Mouse (Mus musculus): ENCODE data around the gene Cpsf4l.
"Not testable (repeated sequence)": the region's sequence is repeated elsewhere in the genome, so short reads cannot be mapped to it uniquely, and the experiment has no call there.

The Cpsf4l gene

DNA sequence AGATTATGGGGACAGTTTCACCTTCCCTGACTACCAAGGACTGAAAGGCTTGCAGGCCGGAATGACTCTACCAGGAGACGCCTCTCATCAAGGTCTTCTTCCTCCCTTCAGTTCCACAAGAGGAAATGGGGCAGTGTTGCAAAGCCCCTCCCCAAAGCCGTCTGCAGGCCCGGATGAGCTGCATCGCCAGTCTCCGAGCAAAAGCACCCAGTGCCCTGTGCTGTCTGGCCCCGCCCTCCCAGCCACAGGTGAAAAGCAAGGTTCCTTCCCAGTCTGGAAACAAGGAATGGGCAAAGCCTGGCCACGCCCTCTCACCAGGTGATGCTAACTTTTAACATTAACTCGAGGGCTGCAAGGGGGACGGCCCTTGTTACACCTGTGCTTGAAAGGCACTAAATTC lies 43.2 kb downstream of the Cpsf4l start:
- DNase-seq (ENCODE audit: low spot score in 2 of 2): no peak

GRCm38 (mm10) chr11:113666205-113666604 lies 43.6 kb downstream of the Cpsf4l start:
- no peak for DNase-seq (ENCODE audit: low spot score in 2 of 2)

DNA sequence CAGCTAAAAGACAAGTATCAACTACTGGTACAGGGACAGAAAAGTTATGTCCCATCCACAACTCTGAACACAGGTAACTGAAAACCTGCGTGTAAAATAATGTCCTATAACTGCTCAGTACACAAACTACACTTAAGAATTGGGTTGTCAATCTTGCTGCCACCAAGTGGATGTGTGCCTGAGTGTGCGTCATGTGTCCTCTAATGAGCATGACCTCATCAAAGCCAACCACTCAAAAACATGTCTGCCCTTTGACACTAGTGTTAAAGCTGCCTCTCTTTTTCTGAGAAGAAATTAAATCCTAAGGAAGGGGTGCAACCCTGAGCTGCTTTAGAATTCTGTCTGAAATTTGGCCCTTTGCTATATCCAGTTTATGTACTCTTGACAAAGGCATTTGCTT lies 45.5 kb downstream of the Cpsf4l start:
- DNase-seq (ENCODE audit: low spot score in 2 of 2): no peak

DNA sequence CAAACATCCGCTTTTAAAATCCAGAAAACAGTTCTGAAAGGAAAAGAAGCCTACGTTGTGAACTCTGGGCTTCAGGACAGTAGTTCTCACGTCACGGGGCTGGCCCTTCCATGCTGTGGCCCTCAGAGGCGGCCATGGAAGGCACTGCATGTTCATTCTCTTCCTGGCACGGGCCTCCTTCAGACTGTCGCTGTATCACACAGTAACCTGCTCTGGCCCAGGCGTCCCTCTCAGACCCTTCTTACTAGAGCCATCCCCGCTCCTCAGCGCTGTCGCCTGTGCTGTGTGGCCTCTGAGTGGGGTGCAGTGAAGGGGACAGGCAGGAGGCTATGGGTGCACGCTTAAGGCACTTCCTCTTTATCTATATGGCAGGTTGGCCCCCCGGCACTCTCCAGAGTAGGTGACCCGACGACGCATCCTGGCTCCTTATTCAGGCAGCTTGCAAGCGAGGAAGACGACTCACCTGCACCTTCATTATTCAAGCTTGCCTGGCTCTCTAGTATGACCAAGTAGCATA lies 47.9 kb downstream of the Cpsf4l start:
- no peak for DNase-seq (ENCODE audit: low spot score in 2 of 2)

DNA sequence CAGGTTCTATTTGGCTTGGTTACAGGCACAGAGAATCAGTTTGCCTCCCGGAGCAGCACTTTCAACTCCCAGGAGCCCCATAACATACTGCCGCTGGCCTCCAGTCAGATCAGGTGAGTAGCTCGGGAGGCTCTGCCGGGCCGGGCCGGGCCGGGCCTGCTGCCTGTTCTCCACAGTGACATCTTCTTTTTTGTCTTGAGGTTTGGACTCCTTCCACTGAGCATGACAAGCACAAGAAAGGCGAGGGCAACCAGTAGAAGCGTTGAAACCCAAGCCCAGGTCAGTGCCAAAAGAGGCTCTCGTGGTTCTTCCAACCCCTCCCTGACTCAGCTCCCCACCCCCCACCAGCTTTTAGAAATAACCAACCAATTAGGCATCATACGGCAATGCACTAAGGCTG lies 48.9 kb downstream of the Cpsf4l start:
- no peak for DNase-seq (ENCODE audit: low spot score in 2 of 2)

- not testable (repeated sequence) for DNase-seq (ENCODE audit: low spot score in 2 of 2)
Measured at GRCm38 (mm10) chr11:113660213-113660612, 49.6 kb downstream of the Cpsf4l start.

DNA sequence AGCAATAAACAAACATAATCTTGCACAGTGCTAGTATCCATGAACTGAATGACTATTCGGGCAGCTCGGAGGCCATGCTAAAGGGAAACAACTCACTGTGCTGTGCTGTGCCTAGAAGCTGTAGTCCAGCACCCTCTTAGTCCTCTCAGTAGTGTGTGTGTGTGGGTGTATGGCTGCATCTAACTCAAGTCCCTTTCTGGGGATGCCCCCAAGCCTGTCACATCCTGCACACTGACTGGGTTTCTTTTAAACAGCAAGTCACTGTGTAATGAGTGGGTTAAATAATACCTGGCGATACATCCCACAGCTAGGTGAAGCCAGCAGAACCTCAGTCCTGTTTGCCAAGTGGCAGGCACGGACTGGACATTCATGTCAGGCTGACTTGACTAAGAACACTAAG lies 51.1 kb downstream of the Cpsf4l start:
- DNase-seq (ENCODE audit: low spot score in 2 of 2): no peak

- DNase-seq (ENCODE audit: low spot score in 2 of 2): no peak
Measured at GRCm38 (mm10) chr11:113658319-113658718, 51.5 kb downstream of the Cpsf4l start.

DNA sequence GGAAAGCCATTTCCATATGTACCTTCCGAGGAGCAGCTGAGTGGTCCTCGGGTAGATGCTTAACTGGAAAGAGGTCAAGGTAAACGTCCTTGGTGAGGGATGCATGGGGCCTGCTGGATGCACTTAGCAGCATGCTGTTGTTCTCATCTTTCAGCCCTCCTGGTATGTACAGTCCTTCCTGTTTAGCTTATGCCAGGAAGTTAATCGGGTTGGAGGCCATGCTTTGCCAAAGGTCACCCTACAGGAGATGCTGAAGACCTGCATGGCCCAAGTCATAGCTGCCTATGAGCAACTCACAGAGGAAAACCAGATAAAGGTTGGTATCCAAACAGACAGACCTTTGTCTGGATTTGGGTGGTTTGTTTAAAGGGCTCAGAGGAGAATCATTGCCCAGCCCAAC lies 52.6 kb downstream of the Cpsf4l start:
- DNase-seq (ENCODE audit: low spot score in 2 of 2): no peak

DNA sequence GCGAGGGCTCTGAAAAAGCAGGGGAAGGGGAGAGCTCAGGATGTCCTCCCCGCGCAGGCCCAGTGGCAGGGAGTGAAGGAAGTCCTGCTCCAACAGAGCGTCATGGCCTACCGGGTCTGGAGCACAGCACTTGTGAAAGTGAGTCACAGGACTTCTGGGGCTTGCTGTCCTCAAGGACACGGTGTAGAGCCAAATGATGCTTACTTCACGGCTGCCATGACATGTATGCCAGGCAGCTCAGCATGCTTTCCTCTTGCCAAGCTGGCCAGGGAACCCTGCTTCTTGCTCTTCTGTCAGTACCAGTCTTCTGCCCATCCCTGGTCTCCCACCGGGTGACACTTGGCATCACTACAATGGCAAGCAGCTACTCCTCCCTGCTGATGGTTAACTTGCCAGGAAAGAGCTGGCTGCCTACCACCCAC lies 53.3 kb downstream of the Cpsf4l start:
- no peak for DNase-seq (ENCODE audit: low spot score in 2 of 2)

- DNase-seq (ENCODE audit: low spot score in 2 of 2): no peak
Measured at GRCm38 (mm10) chr11:113654561-113655270, 55.1 kb downstream of the Cpsf4l start.

GRCm38 (mm10) chr11:113654105-113654504 lies 55.7 kb downstream of the Cpsf4l start:
- no peak for DNase-seq (ENCODE audit: low spot score in 2 of 2)

- DNase-seq (ENCODE audit: low spot score in 2 of 2): no peak
Measured at GRCm38 (mm10) chr11:113652516-113652915, 57.3 kb downstream of the Cpsf4l start.

DNA sequence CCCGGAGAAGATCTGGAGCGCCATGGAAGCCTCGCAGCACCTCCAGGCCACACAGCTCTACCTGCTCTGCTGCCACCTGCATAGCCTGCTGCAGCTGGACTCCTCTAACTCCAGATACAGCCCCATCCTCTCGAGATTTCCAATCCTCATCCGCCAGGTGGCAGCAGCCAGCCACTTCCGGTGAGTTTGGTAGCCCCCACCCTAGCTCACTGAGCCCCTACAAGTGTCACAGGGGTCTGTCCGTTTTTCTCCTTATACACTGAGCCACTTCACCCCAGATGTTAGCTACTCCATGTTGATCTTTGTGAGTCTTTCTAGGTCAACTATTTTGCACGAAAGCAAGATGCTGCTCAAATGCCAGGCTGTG lies 57.9 kb downstream of the Cpsf4l start:
- no peak for DNase-seq (ENCODE audit: low spot score in 2 of 2)

DNA sequence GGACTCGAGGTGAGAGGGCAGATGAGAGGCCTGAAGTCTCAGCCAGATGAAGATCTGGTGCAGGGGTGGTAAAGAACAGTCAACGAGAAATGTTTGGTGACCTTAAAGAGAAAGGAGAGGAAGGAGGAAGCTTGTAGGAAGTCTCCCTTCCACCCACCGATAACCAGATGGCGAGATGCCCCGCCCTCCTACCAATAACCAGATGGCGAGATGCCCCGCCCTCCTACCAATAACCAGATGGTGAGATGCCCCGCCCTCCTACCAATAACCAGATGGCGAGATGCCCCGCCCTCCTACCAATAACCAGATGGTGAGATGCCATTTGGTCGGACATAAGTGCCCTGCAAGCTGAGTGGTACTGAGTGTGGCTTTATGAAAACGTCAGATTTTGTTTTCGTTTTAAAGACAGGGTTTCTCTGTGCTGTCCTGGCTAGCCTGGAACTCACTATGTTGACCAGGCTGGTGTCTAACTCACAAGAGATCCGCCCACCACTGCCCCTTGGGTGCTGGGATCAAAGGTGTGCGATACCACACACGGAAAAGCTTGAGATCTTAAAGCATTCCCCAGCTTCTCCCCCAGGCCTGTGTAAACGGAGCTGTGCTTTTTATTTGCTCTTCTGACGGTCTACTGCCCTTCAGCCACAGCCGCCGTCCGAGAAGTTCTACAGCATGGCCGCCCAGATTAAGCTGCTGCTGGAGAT lies 58.5 kb downstream of the Cpsf4l start:
- DNase-seq (ENCODE audit: low spot score in 2 of 2): no peak

- DNase-seq (ENCODE audit: low spot score in 2 of 2): no peak
Measured at GRCm38 (mm10) chr11:113649353-113650210, 60.2 kb downstream of the Cpsf4l start, which contains the start of gene Slc39a11. Gene Slc39a11 (minus strand): TSS chr11:113650079.

GRCm38 (mm10) chr11:113648690-113649352 lies 61.0 kb downstream of the Cpsf4l start, which contains the start of gene Cog1:
Gene Cog1 (plus strand): TSS chr11:113649169.
- no peak for DNase-seq (ENCODE audit: low spot score in 2 of 2)
